Mouse (Mus musculus) brain, embryonic 18.5 days (tissue): Measurements from ENCODE around the gene Ipo5.
A peak's percentile ranks its signal among the peaks of the same experiment; 100 is the strongest.

Source experiments
- DNase-seq: peaks from one replicate; pipeline ENCODE4 v3.0.0-alpha.2; 2012; ENCODE audit warnings: low read depth, low spot score

Gene Ipo5

GRCm38 (mm10) chr14:120910733-120911324, at the start of gene Ipo5:
Ipo5 (plus strand) TSS chr14:120911224.
- DNase-seq, result peak; percentile 83

GRCm38 (mm10) chr14:120863205-120863604, 47.8 kb upstream of the Ipo5 start:
- no peak for DNase-seq

- DNase-seq, result no peak
Observed at GRCm38 (mm10) chr14:120864896-120865295, 46.1 kb upstream of the Ipo5 start.

- no peak for DNase-seq
Observed at GRCm38 (mm10) chr14:120866573-120866972, 44.5 kb upstream of the Ipo5 start.

- no peak for DNase-seq
Observed at GRCm38 (mm10) chr14:120867121-120867520, 43.9 kb upstream of the Ipo5 start.

GRCm38 (mm10) chr14:120868494-120868893, 42.5 kb upstream of the Ipo5 start:
- DNase-seq, result no peak

- DNase-seq, result no peak
Observed at GRCm38 (mm10) chr14:120870736-120871135, 40.3 kb upstream of the Ipo5 start.

GRCm38 (mm10) chr14:120874397-120874796, 36.6 kb upstream of the Ipo5 start:
- no peak for DNase-seq

- no peak for DNase-seq
Observed at GRCm38 (mm10) chr14:120875144-120875543, 35.9 kb upstream of the Ipo5 start.

- no peak for DNase-seq
Observed at GRCm38 (mm10) chr14:120875811-120876388, 35.1 kb upstream of the Ipo5 start.

- no peak for DNase-seq
Observed at GRCm38 (mm10) chr14:120877147-120877546, 33.9 kb upstream of the Ipo5 start.

- DNase-seq, result no peak
Observed at GRCm38 (mm10) chr14:120879026-120879425, 32.0 kb upstream of the Ipo5 start.

- no peak for DNase-seq
Observed at GRCm38 (mm10) chr14:120880601-120881000, 30.4 kb upstream of the Ipo5 start.

- DNase-seq, result no peak
Observed at GRCm38 (mm10) chr14:120881054-120881453, 30.0 kb upstream of the Ipo5 start.

GRCm38 (mm10) chr14:120888681-120889080, 22.3 kb upstream of the Ipo5 start:
- no peak for DNase-seq

GRCm38 (mm10) chr14:120892369-120892768, 18.7 kb upstream of the Ipo5 start:
- DNase-seq, result no peak

- DNase-seq, result no peak
Observed at GRCm38 (mm10) chr14:120896613-120897012, 14.4 kb upstream of the Ipo5 start.

- DNase-seq, result no peak
Observed at GRCm38 (mm10) chr14:120898876-120899275, 12.1 kb upstream of the Ipo5 start.

- no peak for DNase-seq
Observed at GRCm38 (mm10) chr14:120909396-120909795, 1.6 kb upstream of the Ipo5 start.

- DNase-seq, result no peak
Observed at GRCm38 (mm10) chr14:120910320-120910719, 704 bp upstream of the Ipo5 start.

GRCm38 (mm10) chr14:120911388-120911901, 421 bp downstream of the Ipo5 start:
- DNase-seq, result no peak

GRCm38 (mm10) chr14:120912090-120912710, 1.2 kb downstream of the Ipo5 start:
- no peak for DNase-seq

- no peak for DNase-seq
Observed at GRCm38 (mm10) chr14:120912916-120913315, 1.9 kb downstream of the Ipo5 start.
